Mouse (Mus musculus): ENCODE results near the gene Rptor. TPM values are rescaled to one million over a fixed set of nuclear protein-coding genes. Genes with fewer than 3 reads are reported as not detected.

The Rptor gene
- polyA plus RNA-seq, 1 experiment from 2014 or later: 9.0 TPM

DNA sequence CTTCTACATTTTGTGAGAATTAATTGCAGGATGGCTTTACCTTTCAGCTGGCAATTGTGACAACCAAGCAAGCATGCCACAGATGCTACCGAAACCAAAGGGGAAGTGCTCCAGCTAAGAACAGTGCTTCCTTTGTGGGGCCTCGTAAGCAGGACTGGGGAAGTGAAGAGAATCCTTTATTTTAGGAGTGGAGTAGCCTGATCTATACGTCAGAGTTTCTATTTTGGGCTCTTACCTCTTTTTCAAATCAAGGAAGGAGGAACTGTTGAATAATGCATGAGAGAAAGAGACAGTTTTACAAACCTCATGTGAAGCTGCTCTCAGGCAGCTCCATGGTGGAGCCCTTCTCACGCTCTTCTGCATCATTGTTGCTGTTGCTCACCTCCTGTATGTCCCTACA lies 106.5 kb downstream of the Rptor start:
- Histone ChIP-seq H3K27ac (no peak overlapping the region), H3K9me3 (no peaks in the 10 kb centered on the region), H3K4me2 (replicated peaks) (no peak overlapping the region), H3K27me3 (replicated peaks) (no peaks in the 10 kb centered on the region), H3K4me1 (replicated peaks) (no peaks in the 10 kb centered on the region), H3K36me3 (no peaks in the 10 kb centered on the region), H3K4me3 (replicated peaks) (no peak overlapping the region), H3K9ac (no peak overlapping the region)
- no peak for ATAC-seq
- 72% methylated on average over 4 of the region's 4 CpGs for WGBS

DNA sequence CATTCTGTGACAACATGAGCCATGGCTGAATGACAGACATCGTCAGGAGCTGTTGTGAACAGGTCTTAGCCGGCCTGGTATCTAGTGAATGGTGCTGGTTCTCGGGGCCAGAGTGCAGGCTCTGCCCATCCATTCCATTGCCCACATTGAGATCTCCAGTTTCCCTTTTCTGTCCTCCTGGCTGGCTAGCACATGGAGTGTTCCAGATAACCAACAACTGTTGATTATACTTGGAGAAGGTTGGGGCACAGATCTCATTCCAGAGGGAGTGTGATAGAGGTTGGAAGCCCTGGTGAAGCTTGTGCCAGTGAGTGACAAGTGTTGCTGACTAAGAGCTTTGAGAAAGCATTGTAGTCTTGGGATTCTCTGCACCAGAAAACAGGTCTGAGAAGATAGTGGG lies 107.6 kb downstream of the Rptor start:
- Histone ChIP-seq H3K4me3 (replicated peaks) (no peak overlapping the region), H3K4me2 (replicated peaks) (no peak overlapping the region), H3K36me3 (no peaks in the 10 kb centered on the region), H3K9me3 (no peaks in the 10 kb centered on the region), H3K27ac (no peak overlapping the region), H3K27me3 (replicated peaks) (no peaks in the 10 kb centered on the region), H3K4me1 (replicated peaks) (peaks cover 3% of the 10 kb centered on the region; the same call in 1 of the 2 replicates), H3K9ac (no peak overlapping the region)
- WGBS: 94% methylated on average over 3 of the region's 3 CpGs
- no peak for ATAC-seq

DNA sequence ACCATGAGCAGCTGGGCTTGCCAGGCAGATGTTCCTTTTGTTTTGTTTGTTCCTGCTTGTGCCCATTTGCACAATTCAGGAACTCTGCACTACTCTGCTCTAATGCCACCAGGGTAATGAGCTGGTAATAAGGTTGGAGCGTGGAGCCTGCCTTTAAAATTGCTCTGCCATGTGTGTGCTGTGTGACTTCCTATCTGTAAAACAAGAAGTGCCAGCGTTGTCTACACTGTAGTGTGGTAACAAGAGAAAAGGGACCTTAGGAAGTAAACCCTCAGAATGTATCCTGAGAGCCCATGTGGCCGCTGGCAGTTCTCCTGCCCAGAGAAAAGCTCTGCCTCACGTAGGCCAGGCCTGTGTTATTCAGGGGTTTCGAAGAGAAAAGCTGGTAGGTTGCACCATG lies 108.1 kb downstream of the Rptor start:
- H3K27me3 ChIP-seq (replicated peaks): no peaks in the 10 kb centered on the region
- no peak overlapping the region for H3K9ac ChIP-seq
- H3K36me3 ChIP-seq: no peaks in the 10 kb centered on the region
- WGBS: 84% methylated on average over 5 of the region's 5 CpGs
- peaks cover 6% of the 10 kb centered on the region; the same call in 1 of the 2 replicates for H3K4me1 ChIP-seq (replicated peaks)
- no peak for ATAC-seq
- no peak overlapping the region for H3K27ac ChIP-seq
- no peaks in the 10 kb centered on the region for H3K9me3 ChIP-seq
- H3K4me3 ChIP-seq (replicated peaks): no peak overlapping the region
- no peak overlapping the region for H3K4me2 ChIP-seq (replicated peaks)

DNA sequence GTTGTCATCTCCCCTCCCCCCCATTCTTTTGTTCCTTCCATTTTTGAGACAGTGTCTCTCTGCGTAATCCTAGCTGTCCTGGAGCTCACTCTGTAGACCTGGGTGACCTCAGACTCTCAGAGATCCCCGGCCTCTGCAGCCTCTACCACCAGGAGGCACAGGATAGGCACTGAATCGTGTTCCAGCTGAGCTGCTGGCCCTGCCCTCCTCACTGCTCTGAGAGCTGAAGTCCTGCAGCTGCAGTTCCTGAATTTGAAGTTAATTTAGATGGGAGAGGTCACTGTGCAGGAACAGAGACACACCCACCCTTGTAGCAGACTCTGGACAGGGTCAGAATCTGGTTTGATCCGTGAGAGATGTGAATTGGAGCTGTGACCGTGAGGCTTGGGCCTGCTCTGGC lies 112.7 kb downstream of the Rptor start:
- 49% methylated on average over 5 of the region's 5 CpGs for WGBS
- Histone ChIP-seq H3K4me2 (replicated peaks) (no peak overlapping the region), H3K36me3 (no peaks in the 10 kb centered on the region), H3K27me3 (replicated peaks) (no peaks in the 10 kb centered on the region), H3K9me3 (no peaks in the 10 kb centered on the region), H3K9ac (no peak overlapping the region), H3K4me3 (replicated peaks) (no peak overlapping the region), H3K27ac (no peak overlapping the region), H3K4me1 (replicated peaks) (peaks cover 6% of the 10 kb centered on the region)
- ATAC-seq: peak; percentile 49

DNA sequence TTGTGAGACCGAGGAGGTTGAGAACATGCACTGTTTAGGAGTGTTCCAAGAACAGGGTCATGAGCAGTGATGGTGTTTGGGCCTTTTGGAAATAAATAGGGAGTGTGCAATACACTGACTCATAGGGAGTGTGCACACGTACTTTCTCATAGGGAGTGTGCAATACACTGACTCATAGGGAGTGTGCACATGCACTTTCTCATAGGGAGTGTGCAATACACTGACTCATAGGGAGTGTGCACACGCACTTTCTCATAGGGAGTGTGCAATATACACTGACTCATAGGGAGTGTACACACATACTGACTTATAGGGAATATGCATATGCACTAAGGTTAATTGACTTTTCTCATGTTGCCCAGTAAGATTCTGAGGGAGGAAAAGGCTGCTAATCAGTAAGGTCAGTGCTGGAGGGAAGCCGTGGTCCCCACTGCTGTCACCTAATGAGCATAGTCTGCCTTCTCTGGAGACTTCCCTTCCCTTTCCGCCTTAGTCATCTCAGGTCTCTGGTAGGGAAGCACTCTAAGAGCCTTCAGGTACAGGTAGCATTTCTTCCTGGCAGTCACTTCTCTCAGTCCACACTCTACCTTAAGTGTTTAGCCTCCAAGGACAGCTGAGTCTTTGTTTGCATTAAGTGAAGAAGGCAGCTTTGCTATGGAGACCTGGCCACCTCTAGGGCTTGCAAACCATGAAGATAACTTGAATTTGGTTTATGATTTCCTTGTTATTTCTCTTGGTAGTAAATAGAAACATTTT lies 113.3 kb downstream of the Rptor start:
- 0 out of 2 replicates have a peak, but pooled peaks have one; percentile 20 for ATAC-seq
- H3K4me3 ChIP-seq (replicated peaks): no peak overlapping the region
- H3K4me2 ChIP-seq (replicated peaks): no peak overlapping the region
- H3K4me1 ChIP-seq (replicated peaks): peaks cover 6% of the 10 kb centered on the region
- no peak overlapping the region for H3K9ac ChIP-seq
- H3K36me3 ChIP-seq: no peaks in the 10 kb centered on the region
- H3K27ac ChIP-seq: no peak overlapping the region
- no peaks in the 10 kb centered on the region for H3K27me3 ChIP-seq (replicated peaks)
- 81% methylated on average over 5 of the region's 5 CpGs for WGBS
- H3K9me3 ChIP-seq: no peaks in the 10 kb centered on the region

DNA sequence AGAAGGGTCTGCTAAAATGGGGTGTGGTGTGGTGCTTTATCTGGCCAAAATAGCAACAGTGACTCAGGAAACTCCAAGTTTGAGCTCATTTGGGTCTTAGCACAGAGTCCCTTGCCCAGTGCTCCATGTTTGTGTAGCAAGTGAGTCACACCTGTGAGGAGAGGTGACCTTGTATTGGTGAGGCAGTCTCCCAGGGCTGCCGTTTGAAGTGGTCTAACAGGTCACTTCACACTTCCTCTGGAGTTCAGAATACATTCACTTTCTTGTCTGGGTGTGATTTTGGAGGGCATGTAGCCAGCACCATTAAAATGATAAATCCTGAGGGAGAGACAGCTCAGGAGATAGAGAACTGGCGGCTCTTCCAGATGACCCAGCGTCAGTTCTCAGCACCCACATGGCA lies 115.4 kb downstream of the Rptor start:
- WGBS: 94% methylated on average over 3 of the region's 3 CpGs
- Histone ChIP-seq H3K4me1 (replicated peaks) (peaks cover 6% of the 10 kb centered on the region), H3K9me3 (no peaks in the 10 kb centered on the region), H3K27me3 (replicated peaks) (no peaks in the 10 kb centered on the region), H3K4me3 (replicated peaks) (no peak overlapping the region), H3K27ac (no peak overlapping the region), H3K4me2 (replicated peaks) (no peak overlapping the region), H3K9ac (no peak overlapping the region), H3K36me3 (no peaks in the 10 kb centered on the region)
- no peak for ATAC-seq

DNA sequence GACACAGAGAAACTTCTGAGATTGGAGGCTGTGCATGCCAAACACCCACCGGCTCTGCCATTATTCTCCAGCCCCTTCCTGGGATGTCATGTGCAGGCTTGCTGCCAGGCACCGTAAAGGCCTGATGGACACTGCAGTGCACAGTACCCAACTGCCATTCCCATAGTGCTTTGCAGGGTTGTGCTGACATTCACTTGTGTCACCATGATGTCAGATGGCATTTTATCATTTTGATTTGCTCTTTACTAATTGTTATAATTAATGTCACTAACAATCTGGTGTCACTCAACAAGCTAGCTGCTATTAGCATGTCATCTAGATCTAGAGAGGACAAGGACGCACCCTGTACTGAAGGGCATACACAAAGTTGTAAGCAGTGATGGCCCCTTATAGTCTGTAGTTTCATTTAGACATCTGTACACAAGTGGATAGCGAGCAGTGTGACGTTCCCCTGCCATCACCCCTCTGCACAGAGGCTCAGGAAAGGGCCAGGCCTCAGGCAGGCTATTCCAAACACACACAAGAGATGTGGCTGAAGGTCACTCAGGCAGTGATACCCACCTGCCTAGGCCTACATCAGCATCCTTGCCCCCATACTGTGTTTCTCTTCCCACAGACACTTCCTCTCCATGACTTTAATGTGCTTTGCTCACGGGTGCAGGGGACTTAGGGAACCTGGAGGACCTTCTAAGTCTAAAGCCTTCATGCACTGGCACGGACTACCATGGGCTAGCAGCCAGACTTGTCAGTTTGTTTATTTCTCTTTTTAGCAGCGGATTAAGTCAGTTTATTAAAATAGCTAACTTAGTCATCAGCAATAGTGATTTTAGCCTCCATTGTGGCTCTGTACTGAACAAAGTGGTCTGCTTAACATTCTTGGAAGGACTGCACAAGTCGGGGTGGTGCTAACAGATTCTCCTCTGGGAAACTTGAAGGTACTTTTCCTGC lies 117.7 kb downstream of the Rptor start:
- no peaks in the 10 kb centered on the region for H3K27me3 ChIP-seq (replicated peaks)
- no peak overlapping the region for H3K27ac ChIP-seq
- H3K4me3 ChIP-seq (replicated peaks): no peak overlapping the region
- no peak overlapping the region for H3K4me2 ChIP-seq (replicated peaks)
- no peaks in the 10 kb centered on the region for H3K9me3 ChIP-seq
- peaks cover 2% of the 10 kb centered on the region for H3K4me1 ChIP-seq (replicated peaks)
- ATAC-seq: no peak
- H3K36me3 ChIP-seq: no peaks in the 10 kb centered on the region
- 61% methylated on average over 9 of the region's 9 CpGs for WGBS
- H3K9ac ChIP-seq: no peak overlapping the region

DNA sequence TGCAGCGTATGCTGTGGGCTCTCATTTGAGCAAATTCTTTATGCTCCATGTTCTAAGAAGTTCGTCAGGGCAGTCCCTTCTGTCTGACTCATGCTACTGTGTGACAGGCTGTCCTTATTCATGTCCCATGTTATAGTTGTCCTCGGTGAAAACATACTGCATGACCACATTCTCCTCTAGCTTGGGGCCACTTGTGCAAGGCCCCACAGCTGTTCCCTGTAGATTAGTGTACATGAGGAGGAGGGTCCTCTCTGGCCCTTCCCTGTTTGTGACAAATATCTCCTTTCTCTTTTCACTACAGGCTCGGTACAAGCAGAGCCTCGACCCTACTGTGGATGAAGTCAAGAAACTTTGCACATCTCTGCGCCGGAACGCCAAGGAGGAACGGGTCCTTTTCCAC lies 122.0 kb downstream of the Rptor start:
- Histone ChIP-seq H3K27ac (no peak overlapping the region), H3K36me3 (no peaks in the 10 kb centered on the region), H3K4me1 (replicated peaks) (no peaks in the 10 kb centered on the region; the same call in 1 of the 2 replicates), H3K4me3 (replicated peaks) (no peak overlapping the region), H3K4me2 (replicated peaks) (no peak overlapping the region), H3K27me3 (replicated peaks) (no peaks in the 10 kb centered on the region), H3K9me3 (no peaks in the 10 kb centered on the region), H3K9ac (no peak overlapping the region)
- no peak for ATAC-seq
- 81% methylated on average over 9 of the region's 9 CpGs for WGBS

DNA sequence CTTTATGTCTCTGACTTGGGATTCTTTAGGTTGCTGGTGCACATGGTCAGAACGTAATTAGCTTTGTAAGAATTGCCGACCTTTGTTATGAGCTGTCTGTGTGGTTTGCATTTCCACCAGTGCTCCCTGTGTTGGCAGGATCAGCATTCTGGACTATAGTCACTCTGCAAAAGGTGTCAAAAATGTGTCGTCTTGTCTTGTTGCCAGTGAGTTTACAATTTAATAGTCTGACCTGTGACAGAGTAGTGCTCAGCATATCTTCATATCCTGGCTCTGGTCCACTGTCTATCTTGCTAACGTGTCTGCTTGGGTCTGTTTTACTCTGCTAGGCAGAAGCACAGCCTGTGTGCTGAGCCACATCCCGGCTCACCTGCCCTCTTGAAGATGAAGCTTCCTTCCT lies 128.7 kb downstream of the Rptor start:
- H3K9me3 ChIP-seq: no peaks in the 10 kb centered on the region
- no peak overlapping the region for H3K4me3 ChIP-seq (replicated peaks)
- no peaks in the 10 kb centered on the region for H3K36me3 ChIP-seq
- H3K4me2 ChIP-seq (replicated peaks): no peak overlapping the region
- WGBS: 56% methylated on average over 5 of the region's 5 CpGs
- H3K27ac ChIP-seq: no peak overlapping the region
- ATAC-seq: no peak
- H3K9ac ChIP-seq: no peak overlapping the region
- H3K4me1 ChIP-seq (replicated peaks): no peaks in the 10 kb centered on the region
- H3K27me3 ChIP-seq (replicated peaks): no peaks in the 10 kb centered on the region

DNA sequence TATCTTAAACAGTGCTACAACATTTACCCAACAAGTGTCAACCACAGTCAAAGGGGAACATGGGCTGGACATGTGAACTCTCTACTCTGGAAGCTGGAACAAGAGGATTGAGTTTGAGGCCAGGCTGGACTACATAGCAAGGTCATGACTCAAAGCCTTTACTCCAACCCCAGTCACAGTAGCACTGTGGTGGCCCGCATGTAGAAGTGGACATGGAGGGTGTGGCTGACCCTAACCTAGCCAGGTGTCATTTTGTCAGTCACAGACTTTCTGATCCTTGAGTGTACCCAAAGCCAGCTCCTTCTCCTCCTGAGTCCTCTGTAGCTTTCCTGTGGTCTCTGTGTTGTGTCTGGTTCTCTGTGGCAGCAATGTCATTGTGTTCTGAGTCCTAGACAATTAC lies 129.7 kb downstream of the Rptor start:
- H3K27me3 ChIP-seq (replicated peaks): no peaks in the 10 kb centered on the region
- H3K27ac ChIP-seq: no peak overlapping the region
- no peak overlapping the region for H3K9ac ChIP-seq
- H3K4me1 ChIP-seq (replicated peaks): no peaks in the 10 kb centered on the region
- no peak overlapping the region for H3K4me3 ChIP-seq (replicated peaks)
- no peak for ATAC-seq
- WGBS: 57% methylated on average over 1 of the region's 1 CpGs
- H3K4me2 ChIP-seq (replicated peaks): no peak overlapping the region
- no peaks in the 10 kb centered on the region for H3K36me3 ChIP-seq
- H3K9me3 ChIP-seq: no peaks in the 10 kb centered on the region

DNA sequence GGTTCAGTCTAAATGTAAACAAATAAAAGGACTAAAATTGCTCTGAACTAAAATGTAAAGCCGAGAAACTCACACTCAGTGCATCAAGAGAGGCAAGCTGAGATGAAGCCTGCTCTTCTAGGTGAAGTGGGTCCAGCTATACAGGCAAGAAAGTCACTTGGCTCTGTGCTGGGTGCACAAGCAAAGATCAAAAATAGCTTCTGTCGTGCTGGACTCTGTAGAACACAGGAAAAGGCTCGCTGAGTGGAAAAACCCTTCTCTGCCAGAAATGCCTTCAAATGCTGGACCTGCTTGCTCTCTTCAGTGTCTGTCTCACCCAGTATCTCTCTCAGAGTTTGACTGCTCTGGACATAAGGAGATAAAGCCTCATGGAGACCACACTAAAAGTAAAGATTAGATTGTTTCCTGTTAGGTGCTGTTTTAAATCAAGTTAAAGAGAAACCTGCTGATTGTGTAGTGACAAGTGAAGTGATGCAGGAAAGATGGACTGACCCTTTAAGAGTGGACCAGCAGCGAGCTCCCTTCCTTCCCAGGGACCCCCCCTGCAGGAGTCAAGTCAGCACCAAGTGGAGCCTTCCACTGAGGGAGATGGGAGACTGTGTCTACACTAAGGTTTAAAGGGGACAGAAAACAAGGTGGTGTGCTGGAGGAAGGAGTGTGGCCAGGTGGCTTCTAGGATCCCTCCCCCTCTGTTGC lies 130.4 kb downstream of the Rptor start:
- Histone ChIP-seq H3K36me3 (no peaks in the 10 kb centered on the region), H3K27me3 (replicated peaks) (no peaks in the 10 kb centered on the region), H3K27ac (no peak overlapping the region), H3K9ac (no peak overlapping the region), H3K4me3 (replicated peaks) (no peak overlapping the region), H3K4me1 (replicated peaks) (no peaks in the 10 kb centered on the region), H3K4me2 (replicated peaks) (no peak overlapping the region), H3K9me3 (no peaks in the 10 kb centered on the region)
- 22% methylated on average over 4 of the region's 4 CpGs for WGBS
- ATAC-seq: no peak

DNA sequence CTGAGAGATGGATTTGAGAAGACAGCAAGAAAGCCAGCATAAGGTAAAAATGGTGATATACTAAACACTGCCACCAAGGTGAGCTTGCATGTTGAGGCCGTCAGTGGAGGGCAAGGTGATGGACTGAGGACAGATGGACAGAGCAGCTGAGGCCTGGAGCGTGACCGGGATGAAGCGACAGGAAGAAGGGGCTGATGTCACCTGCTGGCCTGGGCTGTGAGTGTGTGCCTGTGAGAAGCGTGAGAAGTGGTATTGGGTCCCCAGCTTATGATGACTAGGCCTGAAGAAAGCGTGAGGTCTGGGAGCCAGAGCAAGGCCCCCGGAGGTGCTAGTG lies 130.9 kb downstream of the Rptor start:
- no peak overlapping the region for H3K27ac ChIP-seq
- H3K4me1 ChIP-seq (replicated peaks): no peaks in the 10 kb centered on the region
- WGBS: 90% methylated on average over 7 of the region's 7 CpGs
- no peaks in the 10 kb centered on the region for H3K27me3 ChIP-seq (replicated peaks)
- no peak overlapping the region for H3K4me2 ChIP-seq (replicated peaks)
- no peaks in the 10 kb centered on the region for H3K9me3 ChIP-seq
- no peaks in the 10 kb centered on the region for H3K36me3 ChIP-seq
- no peak overlapping the region for H3K9ac ChIP-seq
- H3K4me3 ChIP-seq (replicated peaks): no peak overlapping the region
- no peak for ATAC-seq

Measured in intestine, embryonic 15.5 days (tissue).